Mouse (Mus musculus) intestine, postnatal 0 days (tissue): ENCODE measurements around the gene Tuba1a. TPM values are rescaled to one million over a fixed set of nuclear protein-coding genes. Genes with fewer than 3 reads are reported as not detected.
"Not testable (repeated sequence)": the region's sequence is repeated elsewhere in the genome, so short reads cannot be mapped to it uniquely, and the experiment has no call there.

Source experiments
- ATAC-seq: fragments of 200-750 bp; cut with Nextera tagmentation; 2 replicates; pipeline ENCODE4 v1.8.0; 2017; ENCODE audit warnings: mild to moderate bottlenecking, moderate TSS enrichment, moderate library complexity
- H3K27ac ChIP-seq: fragments of 300-500 bp; sonication (generic); 2 replicates; pipeline ENCODE4 v1.5.1; 2014; ENCODE audit warnings: mild to moderate bottlenecking, low read depth, low read length, moderate library complexity
- H3K27me3 ChIP-seq: fragments of 300-500 bp; sonication (generic); replicated peaks from 2 replicates; pipeline ENCODE4 v1.6.1; 2014; ENCODE audit warnings: low read length, mixed read lengths; ENCODE audit not compliant: control insufficient read depth, insufficient read depth
- H3K36me3 ChIP-seq: fragments of 300-500 bp; sonication (generic); 2 replicates; pipeline ENCODE4 v1.6.1; 2014; ENCODE audit warnings: mild to moderate bottlenecking, moderate library complexity; ENCODE audit not compliant: control insufficient read depth, insufficient read depth
- H3K4me1 ChIP-seq: fragments of 300-500 bp; sonication (generic); replicated peaks from 2 replicates; pipeline ENCODE4 v1.6.1; 2014; ENCODE audit warnings: antibody characterized with exemption, low read length, mixed read lengths; ENCODE audit not compliant: control insufficient read depth, insufficient read depth
- H3K4me2 ChIP-seq: fragments of 300-500 bp; sonication (generic); replicated peaks from 2 replicates; pipeline ENCODE4 v1.6.1; 2014; ENCODE audit warnings: low read depth, mild to moderate bottlenecking, moderate library complexity
- H3K4me3 ChIP-seq: fragments of 300-500 bp; sonication (generic); 2 replicates; pipeline ENCODE4 v1.5.1; 2014; ENCODE audit warnings: low read depth, low read length
- H3K9ac ChIP-seq: fragments of 300-500 bp; sonication (generic); 2 replicates; pipeline ENCODE4 v1.6.1; 2014; ENCODE audit warnings: mild to moderate bottlenecking, low read depth, low read length
- H3K9me3 ChIP-seq: fragments of 300-500 bp; sonication (generic); 2 replicates; pipeline ENCODE4 v1.6.1; 2016; ENCODE audit warnings: mixed run types; ENCODE audit not compliant: control insufficient read depth
- CTCF ChIP-seq: sonication (generic); IDR thresholded peaks from 2 replicates; pipeline ENCODE4 v1.5.1; 2016; ENCODE audit warnings: low read depth, mild to moderate bottlenecking, control low read depth, antibody characterized with exemption, moderate library complexity
- WGBS: fragments of 180-500 bp; shearing (Covaris S2); extraction: QIAGEN DNeasy Blood & Tissue Kit; methylation state at CpG from one replicate; pipeline ENCODE4 v1.1.7; 2014; 5-methylcytosine and 5-hydroxymethylcytosine counted together
- polyA plus RNA-seq: library from polyadenylated mRNA; unstranded; fragments of >200 nt; fragmentation: Nextera tagmentation; extraction: Ambion mirVana; gene quantifications from 2 replicates; pipeline ENCODE4 v1.2.1, GENCODE M21; 2015

Tuba1a gene
- polyA plus RNA-seq, 1 experiment from 2014 or later, result 503 TPM

DNA sequence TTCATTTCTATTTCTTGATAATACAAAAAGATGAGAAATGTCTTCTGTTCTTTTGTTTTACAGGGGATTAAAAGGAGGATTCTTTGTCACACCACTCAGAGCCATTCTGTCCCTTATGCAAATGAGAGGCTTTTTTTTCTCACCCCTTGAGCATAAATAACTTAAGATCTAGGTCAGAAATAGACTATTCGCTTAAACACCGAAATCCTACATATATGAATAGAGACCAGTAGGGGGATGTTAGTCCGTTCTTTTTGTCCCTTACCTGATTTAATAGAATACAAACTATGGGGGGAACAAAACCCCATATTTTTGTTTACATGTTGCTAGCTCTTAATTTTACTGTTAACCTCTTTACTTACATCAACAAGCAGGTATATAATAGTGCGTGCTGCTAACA lies 2.5 kb upstream of the Tuba1a start:
- H3K9me3 ChIP-seq, result no peaks in the 10 kb centered on the region
- H3K4me1 ChIP-seq, result no peaks in the 10 kb centered on the region
- no peaks in the 10 kb centered on the region for H3K27me3 ChIP-seq
- H3K4me2 ChIP-seq, result no peak overlapping the region
- no peak overlapping the region for H3K4me3 ChIP-seq
- no peak for TF ChIP-seq CTCF
- 91% methylated on average over 4 of the region's 4 CpGs for WGBS
- H3K36me3 ChIP-seq, result no peaks in the 10 kb centered on the region
- H3K27ac ChIP-seq, result no peak overlapping the region
- H3K9ac ChIP-seq, result no peak overlapping the region
- ATAC-seq, result no peak

DNA sequence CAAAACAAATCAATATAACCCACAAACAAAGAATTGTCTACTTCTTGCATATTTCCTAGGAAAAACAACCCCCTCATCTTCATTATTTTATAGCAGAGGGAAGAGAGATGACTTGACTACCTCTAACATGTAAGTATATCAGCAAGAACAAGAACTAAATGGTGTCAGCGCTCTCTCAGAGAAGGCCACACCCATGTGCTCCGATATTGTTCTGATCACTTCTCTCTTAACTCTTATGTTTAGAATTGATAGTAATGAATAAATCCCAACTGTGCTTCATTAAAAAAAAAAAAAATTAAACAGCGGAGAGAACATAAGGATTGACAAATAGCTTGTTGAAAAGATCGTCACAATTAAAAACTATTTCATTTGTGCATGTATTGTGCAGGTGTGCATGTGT lies 1.8 kb upstream of the Tuba1a start:
- no peak overlapping the region for H3K9ac ChIP-seq
- 82% methylated on average over 4 of the region's 4 CpGs for WGBS
- no peaks in the 10 kb centered on the region for H3K9me3 ChIP-seq
- no peak for TF ChIP-seq CTCF
- no peaks in the 10 kb centered on the region for H3K4me1 ChIP-seq
- no peak overlapping the region for H3K4me2 ChIP-seq
- no peaks in the 10 kb centered on the region for H3K36me3 ChIP-seq
- H3K4me3 ChIP-seq, result no peak overlapping the region
- H3K27me3 ChIP-seq, result no peaks in the 10 kb centered on the region
- ATAC-seq, result no peak
- H3K27ac ChIP-seq, result no peak overlapping the region

DNA sequence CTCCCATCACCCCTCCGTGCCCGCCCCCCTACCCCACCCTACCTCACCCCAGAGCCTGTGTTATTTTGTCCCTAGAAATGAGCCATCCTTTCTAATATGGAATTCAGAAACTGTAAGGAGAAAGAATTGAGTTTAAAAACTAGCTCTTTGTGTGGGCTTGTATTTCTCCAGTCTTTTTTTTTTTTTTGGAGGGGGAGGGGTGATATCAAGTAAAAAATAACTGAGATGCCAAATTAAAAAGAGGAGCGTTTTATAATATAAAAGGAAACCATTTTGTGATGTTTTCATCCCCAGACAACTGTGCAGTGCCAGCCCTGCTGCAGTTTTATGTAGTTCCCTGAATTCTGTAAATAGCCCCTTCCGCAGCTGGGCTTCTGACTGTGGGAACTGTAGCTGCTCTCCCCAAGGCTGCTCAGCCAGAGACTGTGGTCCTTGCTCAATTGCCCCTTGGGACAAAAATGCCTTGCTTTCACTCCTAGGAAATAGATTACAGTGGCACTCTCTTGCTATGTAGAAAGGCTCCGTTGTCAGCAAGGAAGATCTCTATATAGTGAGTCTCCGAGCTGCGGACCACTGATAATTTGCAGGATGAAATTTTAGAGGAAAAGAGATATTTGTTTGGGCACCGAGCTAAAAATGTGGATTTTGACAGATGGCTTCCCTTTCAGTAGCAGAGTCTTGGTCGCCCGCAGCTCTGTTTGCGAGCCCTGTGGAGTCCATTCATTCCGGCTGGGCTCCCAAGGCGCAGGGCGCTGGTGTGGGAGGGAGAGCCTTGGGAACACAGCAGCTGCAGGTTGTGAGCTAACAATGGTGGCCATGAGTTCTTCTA lies 1.1 kb upstream of the Tuba1a start:
- no peak for ATAC-seq
- Histone ChIP-seq H3K9ac (no peak overlapping the region), H3K9me3 (no peaks in the 10 kb centered on the region), H3K4me1 (no peaks in the 10 kb centered on the region), H3K36me3 (no peaks in the 10 kb centered on the region), H3K27me3 (no peaks in the 10 kb centered on the region), H3K4me2 (no peak overlapping the region), H3K27ac (peak overlapping the region; percentile 15), H3K4me3 (no peak overlapping the region)
- no peak for TF ChIP-seq CTCF
- 51% methylated on average over 14 of the region's 14 CpGs for WGBS

DNA sequence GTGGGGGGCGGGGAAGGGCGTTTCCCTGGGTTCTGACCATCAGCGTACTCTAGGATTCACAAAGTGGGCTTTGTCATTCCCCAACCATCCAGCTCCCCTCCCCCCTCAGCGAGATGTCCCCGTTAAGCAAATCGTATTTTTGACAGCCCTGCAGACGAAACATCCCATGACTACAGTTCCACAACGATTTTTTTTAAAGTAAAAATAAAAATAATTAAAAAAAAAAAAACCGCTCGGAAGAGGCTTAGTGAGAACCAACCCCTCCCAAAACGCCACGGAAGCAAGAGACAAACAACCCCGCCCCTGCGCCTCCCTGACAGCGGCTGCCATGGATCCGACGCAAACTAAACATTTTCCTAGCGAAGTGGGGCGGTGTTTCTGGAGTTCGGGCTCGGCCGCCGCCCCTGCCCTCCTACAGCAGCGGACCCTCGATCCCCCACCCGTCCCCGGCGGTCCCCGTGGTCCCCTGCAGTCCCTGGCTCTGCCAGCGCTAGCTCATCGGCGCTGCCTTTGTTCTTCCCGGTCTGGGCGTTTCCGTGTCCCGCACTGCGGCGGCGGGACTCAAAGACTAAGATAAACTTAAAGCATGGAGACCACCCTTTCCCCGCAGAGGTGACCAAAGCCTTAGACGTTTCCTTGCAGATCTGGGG lies 627 bp downstream of the Tuba1a start:
- no peaks in the 10 kb centered on the region for H3K36me3 ChIP-seq
- H3K9ac ChIP-seq, result peak overlapping the region; percentile 73
- H3K4me3 ChIP-seq, result peak overlapping the region; percentile 70
- no peaks in the 10 kb centered on the region for H3K4me1 ChIP-seq
- TF ChIP-seq CTCF, result peak; percentile 62
- under 1% methylated on average over 41 of the region's 41 CpGs for WGBS
- H3K27me3 ChIP-seq, result no peaks in the 10 kb centered on the region
- H3K9me3 ChIP-seq, result no peaks in the 10 kb centered on the region
- peak; percentile 72 for ATAC-seq
- H3K4me2 ChIP-seq, result peak overlapping the region; percentile 81
- peak overlapping the region; percentile 91 for H3K27ac ChIP-seq

DNA sequence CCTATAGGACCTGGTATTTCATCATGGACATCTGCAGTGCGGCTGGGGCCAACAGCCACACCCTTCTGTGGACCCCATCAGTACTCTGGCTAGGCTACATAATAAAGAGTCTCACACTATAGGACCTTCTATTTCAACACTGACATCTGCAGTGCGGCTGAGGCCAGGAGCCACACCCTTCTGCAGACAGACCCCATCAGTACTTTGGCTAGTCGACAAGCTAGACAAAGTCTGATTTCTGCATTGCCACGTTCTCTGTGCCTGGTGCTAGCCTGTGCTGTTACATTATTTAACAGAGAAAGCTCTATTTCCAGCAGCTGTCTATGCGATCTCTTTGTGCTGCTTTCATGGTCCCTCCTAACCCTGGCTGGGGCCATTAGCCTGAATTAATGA lies 1.4 kb downstream of the Tuba1a start:
- no peak overlapping the region for H3K9ac ChIP-seq
- H3K36me3 ChIP-seq, result no peaks in the 10 kb centered on the region
- H3K27me3 ChIP-seq, result no peaks in the 10 kb centered on the region
- 22% methylated on average over 5 of the region's 5 CpGs for WGBS
- no peaks in the 10 kb centered on the region for H3K4me1 ChIP-seq
- no peak overlapping the region for H3K27ac ChIP-seq
- peak overlapping the region; percentile 81 for H3K4me2 ChIP-seq
- H3K9me3 ChIP-seq, result no peaks in the 10 kb centered on the region
- ATAC-seq, result no peak
- TF ChIP-seq CTCF, result no peak
- H3K4me3 ChIP-seq, result peak overlapping the region; percentile 70

DNA sequence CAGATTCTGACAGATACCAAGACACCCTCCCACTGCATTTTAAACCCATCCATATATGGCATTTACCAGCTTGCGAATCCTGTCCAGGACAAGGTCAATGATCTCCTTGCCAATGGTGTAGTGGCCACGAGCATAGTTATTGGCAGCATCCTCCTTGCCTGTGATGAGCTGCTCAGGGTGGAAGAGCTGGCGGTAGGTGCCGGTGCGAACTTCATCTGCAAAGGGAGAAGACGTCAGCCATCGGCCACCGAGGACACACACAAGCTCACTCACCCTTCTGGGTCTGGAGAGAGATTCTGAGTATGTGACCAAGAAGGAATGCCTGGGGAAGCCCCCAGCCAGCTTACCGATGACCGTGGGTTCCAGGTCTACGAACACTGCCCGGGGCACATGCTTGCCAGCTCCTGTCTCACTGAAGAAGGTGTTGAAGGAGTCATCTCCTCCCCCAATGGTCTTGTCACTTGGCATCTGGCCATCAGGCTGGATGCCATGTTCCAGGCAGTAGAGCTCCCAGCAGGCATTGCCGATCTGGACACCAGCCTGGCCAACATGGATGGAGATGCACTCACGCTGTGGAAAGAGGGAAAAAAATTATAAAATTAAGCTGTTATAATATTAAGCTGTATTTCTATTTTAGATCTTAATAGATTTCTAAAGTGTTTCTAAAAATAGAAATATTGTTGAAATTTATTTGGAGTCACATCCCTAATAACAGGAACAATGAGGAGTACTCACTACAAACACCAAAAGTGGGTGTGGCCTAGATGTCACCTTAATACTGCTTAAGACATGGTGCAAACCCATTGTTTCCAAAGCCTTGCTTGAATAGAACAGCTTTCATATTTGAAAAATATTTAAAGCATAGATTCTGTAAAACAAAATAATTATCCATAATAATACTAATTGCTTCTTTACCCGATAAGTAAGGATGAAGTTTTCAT lies 2.1 kb downstream of the Tuba1a start:
- not testable (repeated sequence) for H3K9me3 ChIP-seq, H3K36me3 ChIP-seq, H3K9ac ChIP-seq, H3K27me3 ChIP-seq, H3K4me1 ChIP-seq, H3K27ac ChIP-seq, ATAC-seq
- H3K4me3 ChIP-seq, result peak overlapping the region; percentile 70
- peak overlapping the region; percentile 81 for H3K4me2 ChIP-seq
- WGBS, result 90% methylated on average over 10 of the region's 15 CpGs
